Mouse (Mus musculus): Measurements from ENCODE around the gene H2afb3. TPM values are rescaled to one million over a fixed set of nuclear protein-coding genes. Genes with fewer than 3 reads are reported as not detected.

H2afb3 gene
- polyA plus RNA-seq, 1 experiment from 2014 or later = not detected

Other genes with a start within 250 kb of the H2afb3 start
- gene Pcdh11x, start 22.8 kb downstream of the H2afb3 start, polyA plus RNA-seq (2015; fragmentation: Nextera tagmentation; extraction: Ambion mirVana) = 1.4 and 2.3 TPM in 2 replicates

All from intestine, embryonic 16.5 days (tissue).